Mouse (Mus musculus) midbrain, embryonic 12.5 days (tissue): Measurements from ENCODE around the gene Tceal1. TPM values are rescaled to one million over a fixed set of nuclear protein-coding genes. Genes with fewer than 3 reads are reported as not detected.
"Not testable (repeated sequence)": the region's sequence is repeated elsewhere in the genome, so short reads cannot be mapped to it uniquely, and the experiment has no call there.

Source experiments
- ATAC-seq: fragments of 200-750 bp; cut with Nextera tagmentation; 2 replicates; pipeline ENCODE4 v1.8.0; 2017; ENCODE audit warnings: low read depth, moderate TSS enrichment, moderate library complexity; ENCODE audit not compliant: low FRiP score
- H3K27ac ChIP-seq: fragments of 300-500 bp; sonication (generic); replicated peaks from 2 replicates; pipeline ENCODE4 v1.5.1; 2016; ENCODE audit warnings: mild to moderate bottlenecking
- H3K27me3 ChIP-seq: fragments of 300-500 bp; sonication (generic); 2 replicates; pipeline ENCODE4 v1.6.1; 2016; ENCODE audit warnings: mild to moderate bottlenecking
- H3K36me3 ChIP-seq: fragments of 300-500 bp; sonication (generic); 2 replicates; pipeline ENCODE4 v1.6.1; 2016
- H3K4me1 ChIP-seq: fragments of 300-500 bp; sonication (generic); 2 replicates; pipeline ENCODE4 v1.6.1; 2016
- H3K4me2 ChIP-seq: fragments of 300-500 bp; sonication (generic); replicated peaks from 2 replicates; pipeline ENCODE4 v1.6.1; 2016; ENCODE audit warnings: mild to moderate bottlenecking, moderate library complexity
- H3K4me3 ChIP-seq: fragments of 300-500 bp; sonication (generic); 2 replicates; pipeline ENCODE4 v1.5.1; 2016; ENCODE audit warnings: mild to moderate bottlenecking
- H3K9ac ChIP-seq: fragments of 300-500 bp; sonication (generic); replicated peaks from 2 replicates; pipeline ENCODE4 v1.6.1; 2016; ENCODE audit warnings: mild to moderate bottlenecking, moderate library complexity
- H3K9me3 ChIP-seq: fragments of 300-500 bp; sonication (generic); 2 replicates; pipeline ENCODE4 v1.6.1; 2016; ENCODE audit warnings: mild to moderate bottlenecking
- WGBS: fragments of 180-500 bp; shearing (Covaris S2); methylation state at CpG from one replicate; pipeline ENCODE4 v1.1.7; 2016; 5-methylcytosine and 5-hydroxymethylcytosine counted together
- polyA plus RNA-seq: library from polyadenylated mRNA; unstranded; fragments of >200 nt; fragmentation: Nextera tagmentation; extraction: Ambion mirVana; gene quantifications from 2 replicates; pipeline ENCODE4 v1.2.1, GENCODE M21; 2016

The Tceal1 gene
- polyA plus RNA-seq = 12.2 and 12.4 TPM in 2 replicates

DNA sequence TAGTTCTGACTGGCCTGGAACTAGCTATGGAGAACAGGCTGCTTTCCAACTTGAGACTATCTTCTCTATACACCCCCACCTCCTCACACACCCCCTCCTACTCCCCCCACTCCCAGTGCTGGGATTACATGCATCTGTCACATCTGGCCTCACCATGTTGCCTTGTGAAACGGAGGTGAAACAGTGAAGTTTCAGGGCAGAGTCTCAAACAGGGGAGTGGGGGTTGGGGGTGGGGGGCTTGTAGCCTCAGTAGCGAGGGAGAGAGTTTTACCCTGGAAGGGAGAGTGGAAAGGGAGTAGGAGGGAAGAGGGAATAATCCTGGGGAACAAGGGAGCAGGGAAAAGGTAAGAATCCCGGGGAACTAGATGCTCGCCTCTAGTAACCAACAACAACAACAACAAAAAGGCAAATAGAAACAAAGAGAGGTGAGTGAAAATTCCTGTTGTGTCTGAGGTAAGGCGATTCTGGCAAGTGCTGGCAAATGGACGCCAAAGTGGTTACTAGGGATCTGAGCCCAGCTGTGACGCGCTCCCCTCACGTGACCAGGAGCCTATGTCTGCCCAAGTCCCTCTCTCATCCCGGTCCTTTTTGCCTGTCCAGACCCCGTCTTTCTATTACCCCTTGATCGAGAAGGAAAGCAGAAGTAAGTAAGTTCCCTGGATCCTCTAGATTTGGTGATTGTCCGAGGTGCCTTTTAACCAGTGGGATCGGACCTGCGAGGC lies at the start of gene Tceal1:
TSS of gene Tceal1 (plus strand) at position 537 of the 722 bp plus-strand sequence.
- H3K9ac ChIP-seq = peak within 1 kb of the TSS; percentile 73
- no peaks in the 10 kb centered on the region for H3K36me3 ChIP-seq
- H3K27me3 ChIP-seq = no peaks in the 10 kb centered on the region
- peak; percentile 93 for ATAC-seq
- peak within 1 kb of the TSS; percentile 81 for H3K27ac ChIP-seq
- no peaks in the 10 kb centered on the region for H3K9me3 ChIP-seq
- H3K4me3 ChIP-seq = peak within 1 kb of the TSS; percentile 51
- WGBS = 20% methylated on average over 15 of the region's 15 CpGs
- H3K4me2 ChIP-seq = peak within 1 kb of the TSS; percentile 57
- no peaks in the 10 kb centered on the region for H3K4me1 ChIP-seq

DNA sequence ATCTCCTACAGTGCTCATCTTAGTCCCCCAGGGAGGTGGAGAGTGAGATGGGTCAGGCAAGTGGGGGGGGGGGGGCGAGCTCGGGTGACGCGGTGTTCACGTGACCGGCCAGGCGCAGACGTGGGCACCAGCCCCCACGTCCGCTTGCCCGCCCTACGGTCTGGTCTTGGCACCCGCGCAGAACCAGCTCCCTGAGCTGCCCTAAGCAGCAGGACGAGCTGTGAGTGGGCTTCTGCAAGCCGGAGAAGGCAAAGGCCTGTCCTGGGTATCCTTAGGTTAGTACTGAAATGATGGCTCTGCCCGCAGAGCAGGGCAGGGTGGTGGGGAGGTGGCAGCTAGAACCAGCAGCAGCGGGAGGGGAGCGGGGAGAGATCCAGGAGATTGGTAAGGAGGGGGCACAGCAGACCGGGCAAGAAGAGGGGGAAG lies 41.5 kb upstream of the Tceal1 start:
- ATAC-seq = peak; percentile 87
- H3K27ac ChIP-seq = no peak overlapping the region
- H3K36me3 ChIP-seq = no peaks in the 10 kb centered on the region
- H3K9me3 ChIP-seq = no peaks in the 10 kb centered on the region
- peak overlapping the region; percentile 59 for H3K4me2 ChIP-seq
- peaks cover 8% of the 10 kb centered on the region; the same call in 1 of the 2 replicates for H3K27me3 ChIP-seq
- H3K4me3 ChIP-seq = peak overlapping the region; percentile 49
- peak overlapping the region; percentile 61 for H3K9ac ChIP-seq
- WGBS = 36% methylated on average over 12 of the region's 20 CpGs
- H3K4me1 ChIP-seq = no peaks in the 10 kb centered on the region

DNA sequence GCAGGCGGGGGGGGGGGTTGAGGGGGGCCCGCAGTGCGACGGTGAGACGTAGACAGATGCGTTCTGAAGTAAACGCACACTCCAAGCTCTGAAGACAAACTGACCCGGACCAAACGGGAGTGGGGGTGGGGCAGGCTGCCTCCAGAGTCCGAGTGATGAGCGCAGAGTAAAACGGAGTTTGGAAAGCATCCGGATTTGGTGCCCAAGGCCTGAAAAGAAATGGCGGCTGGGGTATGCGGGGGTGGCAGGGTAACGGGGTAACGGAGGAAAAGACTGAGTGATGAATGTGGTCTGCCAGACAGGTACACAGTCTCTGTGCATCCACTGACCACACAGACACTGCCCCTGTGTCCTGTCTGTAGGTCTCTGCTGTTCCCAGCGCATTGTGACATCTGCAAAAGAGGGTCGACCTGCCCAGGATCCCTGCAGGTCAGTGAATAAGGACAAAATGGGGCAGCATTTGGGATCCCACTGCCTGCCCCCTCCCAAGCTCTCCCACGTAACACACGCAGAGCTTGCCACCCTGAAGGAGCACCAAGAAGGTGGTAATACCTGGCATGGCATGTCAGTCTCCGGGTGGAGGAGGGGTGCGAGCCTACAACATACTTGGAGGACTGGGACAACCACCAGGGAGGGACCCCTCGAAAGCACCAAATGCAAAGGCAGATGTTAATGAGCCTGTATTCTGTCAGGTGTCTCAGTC lies 40.9 kb upstream of the Tceal1 start:
- H3K9ac ChIP-seq = peak overlapping the region; percentile 61
- ATAC-seq = peak; percentile 80
- H3K36me3 ChIP-seq, H3K27ac ChIP-seq, H3K27me3 ChIP-seq, H3K4me1 ChIP-seq, H3K9me3 ChIP-seq: not testable (repeated sequence)
- 21% methylated on average over 20 of the region's 24 CpGs for WGBS
- peak overlapping the region; percentile 59 for H3K4me2 ChIP-seq
- H3K4me3 ChIP-seq = peak overlapping the region; percentile 49

DNA sequence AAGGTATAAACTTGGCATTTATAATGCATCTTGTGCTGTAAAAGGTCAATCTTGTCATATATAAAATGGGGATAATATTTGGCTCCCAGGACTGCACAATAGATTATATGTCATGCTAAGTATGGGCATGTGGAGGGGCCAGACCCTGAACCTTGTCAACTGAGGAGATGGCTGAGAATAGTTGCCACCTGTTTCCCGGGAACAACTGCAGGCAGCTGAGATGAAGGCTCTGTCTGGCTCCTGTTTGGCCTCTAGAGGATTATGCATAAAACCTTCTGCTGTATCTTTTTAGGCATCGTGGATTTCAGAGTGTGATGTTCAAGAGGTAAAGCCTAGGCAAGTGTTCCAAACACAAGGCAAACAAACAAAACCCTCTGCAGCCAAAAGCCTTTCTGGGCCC lies 39.0 kb upstream of the Tceal1 start:
- no peak overlapping the region for H3K4me3 ChIP-seq
- H3K9ac ChIP-seq = no peak overlapping the region
- no peak overlapping the region for H3K27ac ChIP-seq
- WGBS = 62% methylated on average over 2 of the region's 2 CpGs
- H3K9me3 ChIP-seq = no peaks in the 10 kb centered on the region
- ATAC-seq = no peak
- H3K27me3 ChIP-seq = peaks cover 8% of the 10 kb centered on the region; the same call in 1 of the 2 replicates
- H3K4me2 ChIP-seq = no peak overlapping the region
- H3K4me1 ChIP-seq = no peaks in the 10 kb centered on the region
- H3K36me3 ChIP-seq = no peaks in the 10 kb centered on the region

DNA sequence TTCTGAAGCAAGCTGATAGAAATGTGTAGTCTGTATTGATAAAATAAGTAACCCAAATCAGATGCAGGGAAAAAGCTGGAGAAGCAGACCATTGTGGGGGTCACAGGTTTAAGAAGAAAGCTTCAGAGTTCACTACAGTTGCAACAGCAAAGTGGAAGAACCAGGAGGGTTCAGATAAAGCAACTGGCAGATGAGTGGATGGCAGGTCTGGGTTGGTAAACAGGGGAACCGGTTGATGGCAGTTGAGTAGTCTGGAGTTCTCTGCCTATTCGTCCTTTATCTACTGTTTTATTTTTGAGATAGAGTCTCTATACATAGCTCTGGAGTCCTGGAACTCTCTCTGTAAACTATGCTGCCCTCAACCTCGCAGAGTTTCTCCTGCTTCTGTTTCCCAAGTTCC lies 26.8 kb upstream of the Tceal1 start:
- WGBS = 74% methylated on average over 3 of the region's 3 CpGs

DNA sequence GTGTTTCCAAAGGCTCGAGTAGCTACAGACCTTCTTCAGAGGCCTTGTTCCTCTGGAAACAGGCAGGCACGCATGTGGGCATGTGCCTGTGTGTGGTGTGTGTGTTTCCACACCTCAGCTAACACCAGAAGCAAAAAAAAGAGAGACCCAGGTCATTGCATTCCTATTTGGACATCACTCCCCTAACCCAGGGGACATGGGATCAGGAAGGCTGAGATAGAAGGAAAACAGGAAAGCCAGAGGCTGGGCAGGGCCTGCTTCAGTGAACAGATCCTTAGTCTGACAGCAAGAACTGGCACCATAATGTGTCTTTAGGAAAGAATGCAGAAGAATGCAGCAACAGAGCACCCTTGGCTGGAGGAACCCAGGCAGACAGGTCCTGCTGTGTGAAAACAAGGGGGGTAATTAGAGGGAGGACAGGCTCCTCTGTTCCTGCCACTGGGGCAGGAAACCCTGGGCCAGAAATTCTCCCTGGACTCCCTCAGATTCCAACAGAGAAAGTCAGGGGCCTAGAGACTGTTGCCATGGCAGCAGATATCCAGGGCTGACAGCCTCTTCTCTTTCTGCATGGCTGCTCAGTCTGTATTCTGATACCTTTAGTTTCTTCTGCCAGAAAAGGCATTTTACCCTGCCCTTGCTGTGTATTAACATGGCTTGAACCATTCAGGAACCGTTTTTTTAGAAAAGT lies 16.0 kb upstream of the Tceal1 start:
- H3K4me3 ChIP-seq, H3K36me3 ChIP-seq, H3K4me1 ChIP-seq, H3K9ac ChIP-seq, H3K27me3 ChIP-seq, H3K9me3 ChIP-seq, H3K4me2 ChIP-seq: not testable (repeated sequence)
- WGBS = 22% methylated on average over 2 of the region's 3 CpGs
- peak overlapping the region; percentile 65 for H3K27ac ChIP-seq
- ATAC-seq = peak; percentile 88

More for the DNA sequence above, 26.8 kb upstream of the Tceal1 start:
- no peak overlapping the region for H3K4me2 ChIP-seq
- no peak overlapping the region for H3K27ac ChIP-seq
- no peak for ATAC-seq
- H3K9me3 ChIP-seq = no peaks in the 10 kb centered on the region
- H3K4me3 ChIP-seq = no peak overlapping the region
- H3K27me3 ChIP-seq = 0 out of 2 replicates have a peak, but pooled peaks cover 4% of the 10 kb centered on the region
- no peaks in the 10 kb centered on the region for H3K4me1 ChIP-seq
- no peaks in the 10 kb centered on the region for H3K36me3 ChIP-seq
- no peak overlapping the region for H3K9ac ChIP-seq

DNA sequence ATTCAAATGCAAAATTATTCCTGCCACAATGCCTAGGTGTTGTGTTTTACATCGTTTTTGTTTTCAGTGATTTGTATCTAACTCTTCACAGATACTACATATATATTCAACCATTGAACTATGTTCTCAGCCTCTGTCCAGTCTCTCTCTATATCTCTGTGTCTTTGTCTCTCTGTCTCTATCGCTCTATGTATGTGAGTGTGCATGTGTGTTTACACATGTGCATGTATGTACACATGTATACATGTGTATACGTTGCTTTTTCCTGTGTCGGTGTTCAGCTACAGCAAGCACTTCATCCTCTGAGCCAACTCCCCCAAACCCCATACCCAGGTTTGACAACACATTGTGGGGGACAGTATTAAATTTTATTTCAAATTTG lies 15.5 kb upstream of the Tceal1 start:
- no peak overlapping the region for H3K9ac ChIP-seq
- H3K9me3 ChIP-seq = no peaks in the 10 kb centered on the region
- no peaks in the 10 kb centered on the region for H3K27me3 ChIP-seq
- WGBS = 61% methylated on average over 4 of the region's 4 CpGs
- H3K4me3 ChIP-seq = no peak overlapping the region
- no peak overlapping the region for H3K4me2 ChIP-seq
- 0 out of 2 replicates have a peak, but pooled peaks cover 2% of the 10 kb centered on the region for H3K4me1 ChIP-seq
- peak; percentile 30; the same call in 1 of the 2 replicates for ATAC-seq
- peak overlapping the region; percentile 56 for H3K27ac ChIP-seq
- no peaks in the 10 kb centered on the region for H3K36me3 ChIP-seq

DNA sequence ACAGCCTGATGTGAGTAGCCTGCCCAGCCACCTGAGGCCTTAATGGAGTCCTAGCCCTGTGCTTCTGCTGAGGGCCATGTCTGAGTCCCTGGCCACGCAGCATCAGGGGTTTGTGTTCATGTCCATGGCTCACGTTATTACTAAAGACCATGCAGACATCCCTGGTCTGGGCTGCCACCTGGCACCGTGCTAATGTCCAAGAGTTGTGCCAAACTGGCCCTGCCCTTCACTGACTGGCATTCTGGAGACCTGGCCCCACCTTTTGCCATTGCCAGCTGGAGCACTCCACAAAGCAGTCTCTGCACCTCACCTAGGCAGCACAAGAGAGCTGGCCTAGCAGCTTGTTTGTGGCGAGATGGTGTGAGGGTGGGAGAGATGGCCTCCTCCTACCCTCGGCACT lies 14.6 kb upstream of the Tceal1 start:
- ATAC-seq = no peak
- H3K36me3 ChIP-seq = no peaks in the 10 kb centered on the region
- no peak overlapping the region for H3K27ac ChIP-seq
- no peak overlapping the region for H3K9ac ChIP-seq
- H3K4me1 ChIP-seq = 0 out of 2 replicates have a peak, but pooled peaks cover 2% of the 10 kb centered on the region
- WGBS = 81% methylated on average over 5 of the region's 5 CpGs
- no peaks in the 10 kb centered on the region for H3K9me3 ChIP-seq
- H3K27me3 ChIP-seq = no peaks in the 10 kb centered on the region
- no peak overlapping the region for H3K4me3 ChIP-seq
- H3K4me2 ChIP-seq = no peak overlapping the region

DNA sequence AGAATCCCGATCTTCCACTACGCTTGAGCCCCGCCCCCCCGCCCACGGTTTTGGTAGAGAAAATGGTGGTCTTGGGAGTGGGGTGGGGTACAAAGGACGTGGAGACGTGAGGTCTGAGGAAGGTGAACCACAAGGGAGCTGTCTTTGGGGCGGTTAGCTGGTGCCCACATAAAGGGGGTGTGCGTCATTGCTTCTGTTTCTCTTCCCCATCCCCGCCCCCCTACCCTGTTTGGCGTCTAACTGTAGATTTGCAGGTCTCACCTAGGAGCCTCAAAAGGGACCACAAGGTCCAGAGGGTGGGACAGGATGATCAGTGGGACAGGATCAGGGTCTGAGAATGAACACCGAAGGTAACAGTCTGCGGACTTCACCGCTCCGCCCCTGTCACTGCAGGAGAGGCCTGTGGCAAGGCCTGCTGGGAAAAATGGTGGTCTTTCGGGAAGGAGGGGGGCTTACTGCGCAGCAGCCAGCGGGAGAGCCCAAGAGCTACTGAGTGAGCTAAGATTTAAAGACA lies 443 bp downstream of the Tceal1 start:
- 12% methylated on average over 18 of the region's 18 CpGs for WGBS
- peak overlapping the region; percentile 73 for H3K9ac ChIP-seq
- H3K9me3 ChIP-seq = no peaks in the 10 kb centered on the region
- H3K4me2 ChIP-seq = peak overlapping the region; percentile 57
- peak; percentile 93 for ATAC-seq
- H3K27ac ChIP-seq = peak overlapping the region; percentile 81
- no peaks in the 10 kb centered on the region for H3K36me3 ChIP-seq
- no peaks in the 10 kb centered on the region for H3K27me3 ChIP-seq
- peak overlapping the region; percentile 51 for H3K4me3 ChIP-seq
- no peaks in the 10 kb centered on the region for H3K4me1 ChIP-seq

DNA sequence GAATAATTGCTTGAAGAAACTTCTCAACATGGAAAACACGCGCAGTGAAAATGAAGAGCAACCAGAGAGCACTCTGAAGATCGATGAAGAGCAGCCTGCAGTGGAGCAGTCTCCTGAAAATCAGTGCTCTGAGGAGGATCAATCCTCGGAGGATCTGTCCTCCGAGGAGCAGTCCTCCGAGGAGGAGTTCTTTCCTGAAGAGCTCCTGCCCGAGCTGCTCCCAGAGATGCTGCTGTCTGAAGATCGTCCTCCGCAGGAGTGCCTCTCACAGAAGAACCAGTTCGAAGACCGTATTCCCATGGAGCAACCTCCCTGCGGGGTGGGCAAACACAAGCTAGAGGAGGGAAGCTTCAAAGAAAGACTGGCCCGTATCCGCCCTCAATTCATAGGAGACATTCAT lies 1.0 kb downstream of the Tceal1 start:
- Histone ChIP-seq H3K9ac (peak overlapping the region; percentile 73), H3K4me2 (peak overlapping the region; percentile 57), H3K9me3 (no peaks in the 10 kb centered on the region), H3K27ac (peak overlapping the region; percentile 81), H3K27me3 (no peaks in the 10 kb centered on the region), H3K4me3 (peak overlapping the region; percentile 51), H3K4me1 (no peaks in the 10 kb centered on the region), H3K36me3 (no peaks in the 10 kb centered on the region)
- WGBS = 18% methylated on average over 14 of the region's 14 CpGs
- no peak for ATAC-seq

DNA sequence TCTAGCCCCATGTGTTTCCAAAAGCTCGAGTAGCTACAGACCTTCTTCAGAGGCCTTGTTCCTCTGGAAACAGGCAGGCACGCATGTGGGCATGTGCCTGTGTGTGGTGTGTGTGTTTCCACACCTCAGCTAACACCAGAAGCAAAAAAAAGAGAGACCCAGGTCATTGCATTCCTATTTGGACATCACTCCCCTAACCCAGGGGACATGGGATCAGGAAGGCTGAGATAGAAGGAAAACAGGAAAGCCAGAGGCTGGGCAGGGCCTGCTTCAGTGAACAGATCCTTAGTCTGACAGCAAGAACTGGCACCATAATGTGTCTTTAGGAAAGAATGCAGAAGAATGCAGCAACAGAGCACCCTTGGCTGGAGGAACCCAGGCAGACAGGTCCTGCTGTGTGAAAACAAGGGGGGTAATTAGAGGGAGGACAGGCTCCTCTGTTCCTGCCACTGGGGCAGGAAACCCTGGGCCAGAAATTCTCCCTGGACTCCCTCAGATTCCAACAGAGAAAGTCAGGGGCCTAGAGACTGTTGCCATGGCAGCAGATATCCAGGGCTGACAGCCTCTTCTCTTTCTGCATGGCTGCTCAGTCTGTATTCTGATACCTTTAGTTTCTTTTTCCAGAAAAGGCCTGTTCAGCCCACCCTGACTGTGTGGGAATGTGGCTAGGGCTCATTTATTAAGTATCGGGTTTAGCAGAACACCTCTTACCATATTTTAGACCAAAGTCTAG lies 7.1 kb downstream of the Tceal1 start:
- H3K4me3 ChIP-seq, H3K4me2 ChIP-seq, H3K4me1 ChIP-seq, H3K36me3 ChIP-seq, H3K27me3 ChIP-seq, H3K9me3 ChIP-seq, H3K9ac ChIP-seq: not testable (repeated sequence)
- peak; percentile 88 for ATAC-seq
- WGBS = 27% methylated on average over 3 of the region's 3 CpGs
- H3K27ac ChIP-seq = 0 out of 2 replicates have a peak overlapping the region, but pooled peaks have one; percentile 42
